Mouse (Mus musculus): Measurements from ENCODE around the gene Hist1h3d. TPM values are rescaled to one million over a fixed set of nuclear protein-coding genes. Genes with fewer than 3 reads are reported as not detected.

Gene Hist1h3d
- total RNA-seq, 2 experiments from 2014 or later = 2.0 to 3.0 TPM

DNA sequence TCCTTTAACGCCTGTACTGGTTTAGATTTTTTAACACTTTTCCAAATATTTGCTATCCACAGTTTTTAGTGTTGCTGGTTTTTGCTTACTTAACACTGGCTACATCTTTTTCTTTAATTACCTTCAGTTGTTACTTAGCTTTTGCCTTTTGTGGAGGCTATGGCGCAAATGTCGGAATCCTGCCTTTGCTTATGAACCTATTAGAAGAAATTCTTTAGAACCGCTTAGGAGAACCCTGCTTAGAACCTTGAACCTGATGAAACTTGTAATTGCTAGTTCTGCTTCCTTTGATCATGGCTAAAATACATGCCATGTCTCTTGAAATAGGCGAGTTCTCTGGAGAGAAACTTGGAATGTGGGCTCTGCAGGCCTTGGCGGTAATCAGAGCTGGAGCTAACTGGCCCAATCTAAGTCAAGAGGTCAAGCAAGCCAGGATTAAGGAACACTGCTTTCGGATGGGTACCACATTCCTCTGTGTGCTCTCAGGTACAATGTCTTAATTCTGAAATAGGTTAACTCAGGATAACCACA lies 853 bp downstream of the Hist1h3d start:
- no peak for DNase-seq
- Histone ChIP-seq H3K4me3 (peak overlapping the region; percentile 70), H3K27ac (peak overlapping the region; percentile 83)
- intact Hi-C loops (cut with DNase I) = no loop called here
- TF ChIP-seq CTCF (IDR thresholded peaks at IDR 0.05) = no peak

DNA sequence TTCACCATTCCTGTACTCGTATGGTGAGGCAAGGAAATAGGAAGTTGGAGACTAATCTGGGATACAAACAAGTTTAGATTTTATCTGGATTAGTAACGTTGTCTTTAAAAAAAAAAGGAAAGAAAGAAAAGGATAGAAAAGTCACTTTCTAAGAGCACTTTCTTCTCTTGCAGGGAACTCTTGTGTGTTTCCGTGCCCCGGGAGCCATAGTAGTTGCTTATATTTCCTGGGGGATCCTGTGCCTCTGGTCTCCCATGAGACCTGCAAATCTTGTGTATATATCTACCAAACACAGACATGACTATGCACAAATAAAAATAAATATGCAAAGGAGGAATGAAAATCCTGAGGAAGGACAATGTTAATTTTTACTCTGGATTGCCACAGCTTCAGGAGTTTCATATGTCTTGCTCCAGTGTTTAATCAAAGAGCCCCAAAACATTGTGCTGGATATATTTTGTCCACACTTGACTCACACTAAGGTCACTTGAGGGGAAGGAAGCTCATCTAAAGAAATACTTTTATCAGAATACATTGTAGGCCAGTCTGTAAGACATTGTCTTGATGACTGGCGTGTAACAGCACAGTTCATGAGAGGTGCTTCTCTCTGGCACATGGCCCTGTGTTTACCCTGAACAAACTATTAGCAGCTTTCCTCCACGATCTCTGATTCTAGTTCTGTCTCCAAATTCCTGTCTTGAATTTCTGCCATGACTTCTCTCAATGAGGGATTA lies 1.5 kb downstream of the Hist1h3d start:
- no peak for TF ChIP-seq CTCF (IDR thresholded peaks at IDR 0.05)
- no peak for DNase-seq
- no peak overlapping the region; the same call in 1 of the 2 replicates for H3K27ac ChIP-seq
- intact Hi-C loops (cut with DNase I) = no loop called here
- H3K4me3 ChIP-seq = peak overlapping the region; percentile 70

DNA sequence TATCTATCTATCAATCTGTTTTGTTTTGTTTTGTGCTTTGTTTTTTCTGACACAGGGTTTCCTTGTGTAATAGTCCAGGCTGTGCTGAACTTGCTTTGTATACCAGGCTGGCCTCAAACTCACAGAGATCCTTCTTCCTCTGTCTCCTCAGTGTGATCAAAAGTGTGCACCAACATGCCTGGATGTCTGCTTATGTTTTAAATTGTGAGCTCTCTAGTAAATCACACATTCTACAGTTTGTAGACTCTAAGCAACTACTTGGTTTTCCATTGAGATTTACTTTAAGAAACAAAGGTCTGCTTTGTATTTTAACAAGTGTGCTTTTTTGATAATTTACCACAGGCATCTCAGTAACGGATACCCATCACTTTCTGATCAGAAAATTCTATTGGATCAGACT lies 2.3 kb downstream of the Hist1h3d start:
- no peak for TF ChIP-seq CTCF (IDR thresholded peaks at IDR 0.05)
- H3K27ac ChIP-seq = no peak overlapping the region
- no peak for DNase-seq
- intact Hi-C loops (cut with DNase I) = no loop called here
- no peak overlapping the region for H3K4me3 ChIP-seq

DNA sequence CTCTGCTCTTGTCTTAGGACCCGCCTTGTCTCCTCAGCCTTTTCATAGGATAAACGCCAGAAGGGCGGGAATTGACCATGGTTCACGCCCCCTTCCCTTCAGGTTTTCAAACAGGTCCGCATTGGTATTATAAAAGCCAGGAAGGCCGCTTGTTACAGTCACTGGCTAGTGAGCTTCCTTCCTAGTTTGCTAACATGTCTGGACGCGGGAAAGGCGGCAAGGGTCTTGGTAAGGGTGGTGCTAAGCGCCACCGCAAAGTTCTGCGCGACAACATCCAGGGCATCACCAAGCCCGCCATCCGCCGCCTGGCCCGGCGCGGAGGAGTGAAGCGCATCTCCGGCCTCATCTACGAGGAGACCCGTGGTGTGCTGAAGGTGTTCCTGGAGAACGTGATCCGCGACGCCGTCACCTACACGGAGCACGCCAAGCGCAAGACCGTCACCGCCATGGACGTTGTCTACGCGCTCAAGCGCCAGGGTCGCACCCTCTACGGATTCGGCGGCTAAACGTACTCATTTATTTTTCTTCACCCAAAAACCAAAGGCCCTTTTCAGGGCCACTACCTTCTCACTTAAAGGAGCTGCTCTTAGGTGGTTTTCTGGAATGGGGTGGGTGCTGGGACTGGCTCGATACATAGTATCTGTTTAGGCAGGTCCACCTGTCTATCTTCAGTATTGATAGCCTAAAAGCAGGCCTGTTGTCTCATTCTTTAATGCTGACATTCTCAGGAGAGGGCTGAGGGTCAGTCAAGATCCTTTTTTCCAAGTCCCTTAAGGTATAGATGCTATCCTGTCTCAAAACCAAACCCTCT lies 6.0 kb downstream of the Hist1h3d start, which contains the start of gene Hist1h4d:
Gene Hist1h4d, plus strand, starts transcription at position 191 of the 811 bp plus-strand sequence.
- peak; percentile 90 for DNase-seq
- intact Hi-C loops (cut with DNase I) = loop anchor here (5.0 kb wide), 5 partner anchors 41 to 181 kb away; partner anchors contain the start of genes Hist1h1a, Hist1h1e, Hist1h1t and Hist1h2af
- no peak for TF ChIP-seq CTCF (IDR thresholded peaks at IDR 0.05)
- Histone ChIP-seq H3K27ac (peak within 1 kb of the TSS; percentile 81), H3K4me3 (peak within 1 kb of the TSS; percentile 83)

DNA sequence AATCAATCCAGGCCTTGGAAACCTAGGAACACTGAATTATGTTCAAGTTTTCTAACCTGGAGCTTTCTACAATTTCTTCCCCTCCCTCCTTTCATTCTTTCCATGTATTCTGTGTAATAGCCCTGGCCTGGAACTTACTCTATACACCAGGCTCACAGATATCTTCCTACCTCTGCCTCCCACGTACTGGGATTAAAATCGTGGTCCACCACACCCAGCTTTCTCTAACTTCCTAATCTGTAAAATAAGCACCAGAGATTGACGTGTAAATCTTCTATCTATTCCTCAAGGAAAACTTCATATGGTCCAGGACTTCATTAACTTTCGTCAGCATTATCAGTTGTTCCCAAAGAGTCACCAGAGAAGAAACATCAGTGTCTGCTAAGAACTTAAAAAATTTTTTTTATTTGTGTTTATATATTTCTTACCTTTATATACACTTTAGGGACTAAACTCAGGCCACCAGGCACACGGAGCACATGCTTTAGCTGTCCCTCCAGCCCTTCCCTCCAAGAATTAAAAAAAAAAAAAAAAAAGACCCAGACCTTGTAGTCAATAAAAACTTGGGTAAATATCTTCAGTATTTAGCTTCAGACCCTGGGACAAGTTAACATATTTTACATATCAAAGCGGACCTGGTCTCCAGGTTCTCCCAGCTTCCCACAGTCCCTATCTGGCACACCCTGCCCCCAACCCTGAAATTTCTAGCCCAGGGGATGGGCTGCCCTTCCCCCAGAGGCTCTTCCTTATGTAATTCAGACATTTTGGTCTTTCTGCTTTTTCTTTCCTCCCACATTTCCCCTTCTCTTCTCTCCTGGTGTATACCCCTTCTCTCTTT lies 6.9 kb downstream of the Hist1h3d start:
- peak overlapping the region; percentile 83 for H3K4me3 ChIP-seq
- peak overlapping the region; percentile 81 for H3K27ac ChIP-seq
- TF ChIP-seq CTCF (IDR thresholded peaks at IDR 0.05) = no peak
- intact Hi-C loops (cut with DNase I) = loop anchor here (5.0 kb wide), 5 partner anchors 40 to 180 kb away; partner anchors contain the start of genes Hist1h1a, Hist1h1e, Hist1h1t and Hist1h2af
- no peak for DNase-seq

DNA sequence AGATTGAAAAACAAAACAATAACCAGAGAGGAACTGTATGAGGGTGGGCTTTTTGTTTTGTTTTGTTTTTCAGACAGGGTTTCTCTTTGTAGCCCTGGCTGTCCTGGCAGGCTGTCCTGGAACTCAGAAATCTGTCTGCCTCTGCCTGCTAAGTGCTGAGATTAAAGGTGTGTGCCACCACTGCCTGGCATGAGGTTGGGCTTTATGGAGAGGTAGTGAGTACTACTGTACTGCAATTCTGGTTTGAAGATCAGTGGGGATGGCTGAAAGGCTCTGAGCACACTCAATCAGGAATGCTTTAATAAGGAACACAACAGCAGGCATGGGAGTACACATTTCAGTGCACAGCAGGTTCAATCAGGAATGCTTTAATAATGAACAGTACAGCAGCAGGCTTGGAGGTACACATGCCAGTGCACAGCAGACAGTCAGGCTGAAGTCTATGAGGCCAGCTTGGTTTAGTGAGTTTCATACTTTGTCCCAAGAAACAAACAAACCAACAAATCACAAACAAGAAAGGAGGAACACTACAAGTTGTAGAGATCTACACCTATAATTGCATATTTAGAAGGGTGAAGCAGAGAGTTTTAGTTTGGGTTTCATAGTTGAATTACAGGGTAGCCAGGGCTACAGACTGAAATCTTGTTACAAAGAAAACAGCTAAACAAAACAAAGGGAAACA lies 8.0 kb downstream of the Hist1h3d start:
- no peak for DNase-seq
- intact Hi-C loops (cut with DNase I) = loop anchor here (5.0 kb wide), 5 partner anchors 39 to 179 kb away; partner anchors contain the start of genes Hist1h1a, Hist1h1e, Hist1h1t and Hist1h2af
- no peak overlapping the region for H3K4me3 ChIP-seq
- TF ChIP-seq CTCF (IDR thresholded peaks at IDR 0.05) = no peak
- peak overlapping the region; percentile 95 for H3K27ac ChIP-seq

DNA sequence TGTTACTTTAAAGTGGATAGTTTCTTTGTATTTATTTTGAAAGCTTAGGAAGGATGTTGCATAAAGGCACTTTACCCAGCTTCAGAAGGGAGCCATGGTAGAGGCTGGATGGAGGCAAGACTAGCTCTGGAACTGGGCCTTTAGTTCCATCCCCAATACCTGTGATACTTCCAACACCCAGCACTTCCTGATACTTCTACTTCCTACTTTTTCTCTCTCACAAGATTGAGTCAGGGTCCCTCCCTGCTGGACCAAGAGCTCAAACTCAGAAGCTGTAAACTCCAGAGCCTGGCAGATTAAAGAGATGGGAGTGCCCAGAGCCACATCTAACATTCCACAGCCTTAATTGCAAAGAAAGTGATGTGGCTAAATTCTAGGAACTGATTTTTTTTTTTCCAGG lies 8.8 kb downstream of the Hist1h3d start:
- no peak for DNase-seq
- peak overlapping the region; percentile 95 for H3K27ac ChIP-seq
- H3K4me3 ChIP-seq = peak overlapping the region; percentile 85
- TF ChIP-seq CTCF (IDR thresholded peaks at IDR 0.05) = no peak
- intact Hi-C loops (cut with DNase I) = loop anchor here (5.0 kb wide), 5 partner anchors 38 to 178 kb away; partner anchors contain the start of genes Hist1h1a, Hist1h1e, Hist1h1t and Hist1h2af

DNA sequence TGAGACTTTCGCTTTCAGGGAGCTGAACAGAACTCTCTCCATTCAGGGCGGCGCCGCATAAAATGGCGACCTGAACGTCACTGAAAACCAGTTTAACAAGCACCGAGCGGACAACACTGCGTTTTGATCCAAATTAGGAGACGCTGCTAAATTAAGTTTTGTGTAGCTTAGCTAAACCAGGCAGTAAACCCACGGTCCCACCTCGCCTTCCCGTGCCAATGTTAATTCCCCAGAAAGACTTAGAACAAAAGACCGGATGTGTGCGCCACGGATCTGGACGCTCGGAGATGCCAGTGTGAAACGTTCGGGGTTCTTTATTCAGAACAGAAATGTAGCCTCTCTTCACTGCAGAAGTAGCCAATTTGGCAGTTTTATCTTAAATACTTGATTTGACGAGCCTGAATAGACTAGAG lies 9.5 kb downstream of the Hist1h3d start:
- peak overlapping the region; percentile 95 for H3K27ac ChIP-seq
- intact Hi-C loops (cut with DNase I) = loop anchor here (5.0 kb wide), 1 partner anchor 1543 kb away; the partner anchor contains the start of genes Hist1h2ag, Hist1h2bj and Hist1h4i
- no peak for TF ChIP-seq CTCF (IDR thresholded peaks at IDR 0.05)
- peak overlapping the region; percentile 85 for H3K4me3 ChIP-seq
- peak; percentile 70 for DNase-seq

DNA sequence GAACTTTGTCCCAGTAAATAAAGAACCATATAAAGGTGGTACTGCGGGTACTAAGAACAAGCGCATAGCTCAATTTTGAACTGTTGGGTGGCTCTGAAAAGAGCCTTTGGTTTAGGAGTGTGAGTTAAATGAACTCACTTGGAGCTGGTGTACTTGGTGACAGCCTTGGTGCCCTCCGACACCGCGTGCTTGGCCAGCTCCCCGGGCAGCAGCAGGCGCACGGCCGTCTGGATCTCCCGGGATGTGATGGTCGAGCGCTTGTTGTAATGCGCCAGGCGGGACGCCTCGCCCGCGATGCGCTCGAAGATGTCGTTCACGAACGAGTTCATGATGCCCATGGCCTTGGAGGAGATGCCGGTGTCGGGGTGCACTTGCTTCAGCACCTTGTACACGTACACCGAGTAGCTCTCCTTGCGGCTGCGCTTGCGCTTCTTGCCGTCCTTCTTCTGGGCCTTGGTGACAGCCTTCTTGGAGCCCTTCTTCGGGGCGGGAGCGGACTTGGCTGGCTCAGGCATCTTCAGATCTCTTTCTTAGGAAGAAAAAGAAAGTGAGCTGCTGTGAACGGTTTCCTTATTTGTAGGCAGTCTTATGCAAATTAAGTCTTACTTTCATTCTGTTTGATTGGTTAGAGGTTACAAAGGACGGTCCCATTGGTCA lies 10.0 kb downstream of the Hist1h3d start:
- peak overlapping the region; percentile 95 for H3K27ac ChIP-seq
- H3K4me3 ChIP-seq = peak overlapping the region; percentile 85
- DNase-seq = peak; percentile 73
- intact Hi-C loops (cut with DNase I) = loop anchor here (5.0 kb wide), 1 partner anchor 1543 kb away; the partner anchor contains the start of genes Hist1h2ag, Hist1h2bj and Hist1h4i

DNA sequence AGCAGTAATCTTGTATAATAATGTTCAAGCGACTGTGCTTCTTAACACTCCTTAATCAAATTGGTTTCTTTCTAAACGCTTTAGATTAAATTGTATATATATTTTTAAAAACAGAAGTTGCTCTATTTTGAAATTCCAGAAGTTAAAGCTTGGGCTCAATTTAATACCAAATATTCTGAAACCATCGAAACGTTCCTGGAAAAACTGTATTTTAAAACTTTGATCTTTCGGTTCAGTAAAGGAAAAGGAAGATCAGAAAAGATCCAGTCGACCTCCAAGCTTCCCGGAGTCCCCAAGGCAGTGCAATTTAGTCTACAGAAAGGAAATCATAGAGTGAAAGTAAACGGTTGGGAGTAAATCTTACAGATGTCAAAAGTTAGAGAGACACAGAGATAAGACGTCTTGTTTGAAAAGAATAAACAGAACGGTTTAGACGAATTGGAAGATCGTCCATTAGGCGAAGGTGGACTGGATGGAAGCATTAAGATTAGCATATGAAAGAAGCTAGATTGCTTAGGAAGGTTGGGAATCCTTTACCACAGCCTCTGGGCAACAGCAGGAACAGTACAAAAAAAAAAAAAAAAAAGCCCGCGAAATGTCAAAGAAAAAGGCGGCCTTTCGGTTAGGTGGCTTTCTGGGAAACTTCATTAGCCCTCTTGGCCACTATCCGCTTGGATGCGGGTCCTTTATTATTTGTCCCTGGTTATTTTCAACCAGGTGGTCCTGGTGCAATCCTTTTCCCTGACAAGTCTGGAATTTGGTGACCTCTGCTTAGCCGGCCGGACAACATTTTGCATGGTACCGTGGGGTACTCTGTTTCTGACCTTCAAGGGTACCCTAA lies 10.8 kb downstream of the Hist1h3d start:
- Histone ChIP-seq H3K4me3 (peak overlapping the region; percentile 85), H3K27ac (peak overlapping the region; percentile 95)
- intact Hi-C loops (cut with DNase I) = loop anchor here (5.0 kb wide), 1 partner anchor 1544 kb away; the partner anchor contains the start of genes Hist1h2ag, Hist1h2bj and Hist1h4i
- no peak for DNase-seq
- TF ChIP-seq CTCF (IDR thresholded peaks at IDR 0.05) = no peak

Data from gastrocnemius, adult 2 months (tissue).